Mouse (Mus musculus): Measurements from ENCODE around the gene F2.

DNA sequence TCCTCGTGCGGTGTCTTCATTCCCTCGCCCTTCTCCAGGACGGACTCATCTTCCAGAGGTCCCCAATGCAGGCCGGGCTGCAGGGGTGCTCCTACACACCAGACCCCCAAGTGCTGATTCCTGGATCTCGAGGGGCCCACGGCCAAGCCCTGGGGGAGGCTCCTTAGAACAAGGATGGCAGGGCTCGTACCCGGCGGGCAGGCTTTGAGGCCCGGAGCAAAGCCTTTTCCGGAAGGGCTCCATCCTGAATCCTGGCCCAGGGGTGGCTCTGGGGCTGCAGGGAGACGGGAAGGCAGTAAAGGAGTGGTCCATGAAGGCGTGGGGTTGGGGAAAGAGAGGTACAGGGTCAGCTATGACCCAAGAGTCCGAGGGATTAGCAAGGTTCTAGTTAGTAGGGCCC, 12.9 kb upstream of the F2 start:
- TF ChIP-seq CTCF (IDR thresholded peaks at IDR 0.05; ENCODE audit: low read depth) (no peak), EP300 (IDR thresholded peaks at IDR 0.05; ENCODE audit: low read depth) (no peak)
